Mouse (Mus musculus) left cerebral cortex, adult 6 months (tissue): ENCODE measurements around the gene Spout1. TPM values are rescaled to one million over a fixed set of nuclear protein-coding genes. Genes with fewer than 3 reads are reported as not detected.

Experiments
- long read RNA-seq, 2 experiments: library from polyadenylated mRNA; unstranded; transcript quantifications; one replicate each; pipeline ENCODE4 v2.0.0; 2019 to 2020
- polyA plus RNA-seq: library from polyadenylated mRNA; unstranded; fragments of <200 nt; fragmentation: Nextera tagmentation; gene quantifications from 2 replicates; pipeline ENCODE4 v1.2.3, GENCODE M21; 2021

Spout1 gene
- polyA plus RNA-seq = 27.2 and 33.7 TPM in 2 replicates
- long read RNA-seq, experiment 1, transcript Spout1-207 (11 exons, 2,010 nt) = major isoform, 137 of 342 reads
- long read RNA-seq, experiment 1, transcript Spout1-206 (10 exons, 2,424 nt) = minor isoform, 16 of 342 reads
- long read RNA-seq, experiment 1, transcript Spout1-201 (12 exons, 1,805 nt) = minor isoform, 128 of 342 reads
- long read RNA-seq, experiment 1, partial matches to known transcripts = 19 of 342 reads
- long read RNA-seq, experiment 1, other reads (novel, unspliced or antisense) = 42 of 342 reads
- long read RNA-seq, experiment 2, transcript Spout1-201 (12 exons, 1,805 nt) = major isoform, 19 of 50 reads
- long read RNA-seq, experiment 2, transcript Spout1-207 (11 exons, 2,010 nt) = minor isoform, 13 of 50 reads
- long read RNA-seq, experiment 2, partial matches to known transcripts = 11 of 50 reads
- long read RNA-seq, experiment 2, other reads (novel, unspliced or antisense) = 6 of 50 reads

GRCm38 (mm10) chr2:30177700-30178675, at the start of gene Spout1:
Gene Spout1 (minus strand): TSS chr2:30178459.

GRCm38 (mm10) chr2:30205629-30206357, 27.5 kb upstream of the Spout1 start, which contains the start of gene Kyat1:
Gene Kyat1 (minus strand): TSS chr2:30205847.

GRCm38 (mm10) chr2:30171371-30171996, 6.8 kb downstream of the Spout1 start, which contains the start of gene Endog:
Gene Endog (plus strand): TSS chr2:30171493.

GRCm38 (mm10) chr2:30133613-30134377, 44.5 kb downstream of the Spout1 start, which contains the start of gene Tbc1d13:
Gene Tbc1d13 (plus strand): TSS chr2:30133746.

GRCm38 (mm10) chr2:30124472-30125274, 53.6 kb downstream of the Spout1 start, which contains the start of gene Zer1:
Gene Zer1 (minus strand): TSS chr2:30124585.

Other genes with a start within 250 kb of the Spout1 start
- gene Gle1, start 243.0 kb downstream of the Spout1 start, polyA plus RNA-seq = 32.0 and 33.9 TPM in 2 replicates
- 113 and 146 TPM in 2 replicates for gene Sptan1, start 212.9 kb downstream of the Spout1 start, polyA plus RNA-seq
- gene Wdr34, start 129.6 kb downstream of the Spout1 start, polyA plus RNA-seq = 38.6 and 50.8 TPM in 2 replicates
- gene Set, start 121.1 kb downstream of the Spout1 start, polyA plus RNA-seq = 171 and 208 TPM in 2 replicates
- 0.41 and 0.72 TPM in 2 replicates for gene Pkn3, start 100.8 kb downstream of the Spout1 start, polyA plus RNA-seq
- gene Zdhhc12, start 84.8 kb downstream of the Spout1 start, polyA plus RNA-seq = 18.0 and 20.6 TPM in 2 replicates
- 13.9 and 19.7 TPM in 2 replicates for gene Zer1, start 53.9 kb downstream of the Spout1 start, polyA plus RNA-seq
- gene Tbc1d13, start 44.7 kb downstream of the Spout1 start, polyA plus RNA-seq = 18.8 and 21.8 TPM in 2 replicates
- 14.1 and 47.6 TPM in 2 replicates for gene Endog, start 7.0 kb downstream of the Spout1 start, polyA plus RNA-seq
- gene Kyat1, start 27.4 kb upstream of the Spout1 start, polyA plus RNA-seq = 6.5 and 7.9 TPM in 2 replicates
- gene Lrrc8a, start 59.3 kb upstream of the Spout1 start, polyA plus RNA-seq = 41.0 and 44.2 TPM in 2 replicates
- 0.04 and 0.09 TPM in 2 replicates for gene Gm28035, start 62.1 kb upstream of the Spout1 start, polyA plus RNA-seq
- 10.2 and 14.2 TPM in 2 replicates for gene Phyhd1, start 87.7 kb upstream of the Spout1 start, polyA plus RNA-seq
- not detected in 2 replicates for gene Gm28038, start 102.6 kb upstream of the Spout1 start, polyA plus RNA-seq
- gene Dolk, start 107.9 kb upstream of the Spout1 start, polyA plus RNA-seq = 26.3 and 30.3 TPM in 2 replicates
- gene Nup188, start 107.9 kb upstream of the Spout1 start, polyA plus RNA-seq = 6.7 and 8.8 TPM in 2 replicates
- 217 and 227 TPM in 2 replicates for gene Sh3glb2, start 180.9 kb upstream of the Spout1 start, polyA plus RNA-seq
- gene Miga2, start 185.8 kb upstream of the Spout1 start, polyA plus RNA-seq = 26.9 and 27.7 TPM in 2 replicates
- gene Dolpp1, start 213.8 kb upstream of the Spout1 start, polyA plus RNA-seq = 17.6 and 18.3 TPM in 2 replicates
- gene Crat, start 237.4 kb upstream of the Spout1 start, polyA plus RNA-seq = 25.7 and 29.0 TPM in 2 replicates
- 124 and 158 TPM in 2 replicates for gene Ptpa, start 237.6 kb upstream of the Spout1 start, polyA plus RNA-seq